Mouse (Mus musculus): ENCODE measurements around the gene Scoc. TPM values are rescaled to one million over a fixed set of nuclear protein-coding genes. Genes with fewer than 3 reads are reported as not detected.

Gene Scoc
- polyA plus RNA-seq (2014; fragmentation: Nextera tagmentation; extraction: Ambion mirVana): 83.3 and 91.0 TPM in 2 replicates

- H3K4me2 ChIP-seq: no peak within 1 kb of the TSS
- WGBS: 78% methylated on average over 14 of the region's 14 CpGs
- no peak for DNase-seq (ENCODE audit: low spot score)
- H3K9ac ChIP-seq (ENCODE audit: low read depth, low read length): no peak within 1 kb of the TSS
- no peak within 1 kb of the TSS for H3K27ac ChIP-seq (ENCODE audit: low read depth, low read length)
- H3K4me1 ChIP-seq (replicated peaks; ENCODE audit: control insufficient read depth, insufficient read depth, low read length): no peaks in the 10 kb centered on the region
- H3K36me3 ChIP-seq (ENCODE audit: control insufficient read depth, insufficient read depth, low read length): no peaks in the 10 kb centered on the region
- no peaks in the 10 kb centered on the region for H3K27me3 ChIP-seq (replicated peaks; ENCODE audit: control insufficient read depth, insufficient read depth, low read length)
- no peaks in the 10 kb centered on the region for H3K9me3 ChIP-seq (ENCODE audit: control insufficient read depth, low read length)
- no peak within 1 kb of the TSS for H3K4me3 ChIP-seq (ENCODE audit: low read depth, low read length)
- ATAC-seq (replicated peaks; ENCODE audit: low FRiP score): no peak
Observed at GRCm38 (mm10) chr8:83458222-83458621, at the start of gene Scoc. TSS of gene Scoc (minus strand) at chr8:83458391.

GRCm38 (mm10) chr8:83459606-83460005 lies 1.4 kb upstream of the Scoc start:
- Histone ChIP-seq H3K9ac (ENCODE audit: low read depth, low read length) (no peak overlapping the region), H3K4me2 (no peak overlapping the region), H3K27ac (ENCODE audit: low read depth, low read length) (no peak overlapping the region), H3K4me3 (ENCODE audit: low read depth, low read length) (no peak overlapping the region), H3K36me3 (ENCODE audit: control insufficient read depth, insufficient read depth, low read length) (no peaks in the 10 kb centered on the region), H3K4me1 (replicated peaks; ENCODE audit: control insufficient read depth, insufficient read depth, low read length) (no peaks in the 10 kb centered on the region), H3K27me3 (replicated peaks; ENCODE audit: control insufficient read depth, insufficient read depth, low read length) (no peaks in the 10 kb centered on the region), H3K9me3 (ENCODE audit: control insufficient read depth, low read length) (no peaks in the 10 kb centered on the region)
- ATAC-seq (replicated peaks; ENCODE audit: low FRiP score) (no peak), DNase-seq (ENCODE audit: low spot score) (no peak)
- 52% methylated on average over 3 of the region's 3 CpGs for WGBS

- ATAC-seq (replicated peaks; ENCODE audit: low FRiP score) (no peak), DNase-seq (ENCODE audit: low spot score) (no peak)
- Histone ChIP-seq H3K4me3 (ENCODE audit: low read depth, low read length) (no peak overlapping the region), H3K36me3 (ENCODE audit: control insufficient read depth, insufficient read depth, low read length) (no peaks in the 10 kb centered on the region), H3K27ac (ENCODE audit: low read depth, low read length) (no peak overlapping the region), H3K4me2 (no peak overlapping the region), H3K9ac (ENCODE audit: low read depth, low read length) (no peak overlapping the region), H3K9me3 (ENCODE audit: control insufficient read depth, low read length) (no peaks in the 10 kb centered on the region), H3K4me1 (replicated peaks; ENCODE audit: control insufficient read depth, insufficient read depth, low read length) (no peaks in the 10 kb centered on the region), H3K27me3 (replicated peaks; ENCODE audit: control insufficient read depth, insufficient read depth, low read length) (no peaks in the 10 kb centered on the region)
- WGBS: 73% methylated on average over 6 of the region's 6 CpGs
Observed at GRCm38 (mm10) chr8:83457121-83457520, 1.1 kb downstream of the Scoc start.

GRCm38 (mm10) chr8:83451056-83451455 lies 7.1 kb downstream of the Scoc start:
- ATAC-seq (replicated peaks; ENCODE audit: low FRiP score) (peak; percentile 41; the same call in 1 of the 2 replicates), DNase-seq (ENCODE audit: low spot score) (no peak)
- WGBS: 15% methylated on average over 3 of the region's 3 CpGs
- Histone ChIP-seq H3K4me2 (no peak overlapping the region), H3K27ac (ENCODE audit: low read depth, low read length) (no peak overlapping the region), H3K27me3 (replicated peaks; ENCODE audit: control insufficient read depth, insufficient read depth, low read length) (no peaks in the 10 kb centered on the region), H3K9me3 (ENCODE audit: control insufficient read depth, low read length) (no peaks in the 10 kb centered on the region), H3K9ac (ENCODE audit: low read depth, low read length) (no peak overlapping the region), H3K4me1 (replicated peaks; ENCODE audit: control insufficient read depth, insufficient read depth, low read length) (no peaks in the 10 kb centered on the region), H3K36me3 (ENCODE audit: control insufficient read depth, insufficient read depth, low read length) (no peaks in the 10 kb centered on the region), H3K4me3 (ENCODE audit: low read depth, low read length) (no peak overlapping the region)

- no peak for ATAC-seq (replicated peaks; ENCODE audit: low FRiP score)
- Histone ChIP-seq H3K4me1 (replicated peaks; ENCODE audit: control insufficient read depth, insufficient read depth, low read length) (no peaks in the 10 kb centered on the region), H3K4me3 (ENCODE audit: low read depth, low read length) (no peak overlapping the region), H3K9ac (ENCODE audit: low read depth, low read length) (no peak overlapping the region), H3K27ac (ENCODE audit: low read depth, low read length) (no peak overlapping the region), H3K4me2 (no peak overlapping the region), H3K9me3 (ENCODE audit: control insufficient read depth, low read length) (no peaks in the 10 kb centered on the region), H3K27me3 (replicated peaks; ENCODE audit: control insufficient read depth, insufficient read depth, low read length) (no peaks in the 10 kb centered on the region), H3K36me3 (ENCODE audit: control insufficient read depth, insufficient read depth, low read length) (no peaks in the 10 kb centered on the region)
- no peak for DNase-seq (ENCODE audit: low spot score)
- 54% methylated on average over 1 of the region's 1 CpGs for WGBS
Observed at GRCm38 (mm10) chr8:83449960-83450359, 8.2 kb downstream of the Scoc start.

GRCm38 (mm10) chr8:83443052-83443400 lies 15.2 kb downstream of the Scoc start:
- Histone ChIP-seq H3K9ac (ENCODE audit: low read depth, low read length) (peak overlapping the region; percentile 50; the same call in 1 of the 2 replicates), H3K27ac (ENCODE audit: low read depth, low read length) (peak overlapping the region; percentile 38; the same call in 1 of the 2 replicates), H3K4me3 (ENCODE audit: low read depth, low read length) (peak overlapping the region; percentile 78), H3K4me1 (replicated peaks; ENCODE audit: control insufficient read depth, insufficient read depth, low read length) (peaks cover 5% of the 10 kb centered on the region; the same call in 1 of the 2 replicates), H3K9me3 (ENCODE audit: control insufficient read depth, low read length) (no peaks in the 10 kb centered on the region), H3K27me3 (replicated peaks; ENCODE audit: control insufficient read depth, insufficient read depth, low read length) (no peaks in the 10 kb centered on the region), H3K4me2 (peak overlapping the region; percentile 73), H3K36me3 (ENCODE audit: control insufficient read depth, insufficient read depth, low read length) (0 out of 2 replicates have a peak, but pooled peaks cover 3% of the 10 kb centered on the region)
- ATAC-seq (replicated peaks; ENCODE audit: low FRiP score) (no peak), DNase-seq (ENCODE audit: low spot score) (no peak)
- 33% methylated on average over 5 of the region's 5 CpGs for WGBS

GRCm38 (mm10) chr8:83442243-83443051 lies 15.7 kb downstream of the Scoc start:
- Histone ChIP-seq H3K9ac (ENCODE audit: low read depth, low read length) (peak overlapping the region; percentile 92), H3K36me3 (ENCODE audit: control insufficient read depth, insufficient read depth, low read length) (0 out of 2 replicates have a peak, but pooled peaks cover 3% of the 10 kb centered on the region), H3K27ac (ENCODE audit: low read depth, low read length) (peak overlapping the region; percentile 81), H3K27me3 (replicated peaks; ENCODE audit: control insufficient read depth, insufficient read depth, low read length) (no peaks in the 10 kb centered on the region), H3K4me1 (replicated peaks; ENCODE audit: control insufficient read depth, insufficient read depth, low read length) (peaks cover 5% of the 10 kb centered on the region; the same call in 1 of the 2 replicates), H3K9me3 (ENCODE audit: control insufficient read depth, low read length) (no peaks in the 10 kb centered on the region), H3K4me3 (ENCODE audit: low read depth, low read length) (peak overlapping the region; percentile 78), H3K4me2 (peak overlapping the region; percentile 73)
- DNase-seq (ENCODE audit: low spot score) (peak; percentile 96), ATAC-seq (replicated peaks; ENCODE audit: low FRiP score) (peak; percentile 100)
- WGBS: under 1% methylated on average over 63 of the region's 64 CpGs

- ATAC-seq (replicated peaks; ENCODE audit: low FRiP score) (peak; percentile 50; the same call in 1 of the 2 replicates), DNase-seq (ENCODE audit: low spot score) (no peak)
- H3K36me3 ChIP-seq (ENCODE audit: control insufficient read depth, insufficient read depth, low read length): peaks cover 4% of the 10 kb centered on the region; the same call in 1 of the 2 replicates
- no peaks in the 10 kb centered on the region for H3K27me3 ChIP-seq (replicated peaks; ENCODE audit: control insufficient read depth, insufficient read depth, low read length)
- H3K9me3 ChIP-seq (ENCODE audit: control insufficient read depth, low read length): no peaks in the 10 kb centered on the region
- H3K4me2 ChIP-seq: peak overlapping the region; percentile 73
- H3K27ac ChIP-seq (ENCODE audit: low read depth, low read length): peak overlapping the region; percentile 81
- H3K4me3 ChIP-seq (ENCODE audit: low read depth, low read length): peak overlapping the region; percentile 78
- peak overlapping the region; percentile 92 for H3K9ac ChIP-seq (ENCODE audit: low read depth, low read length)
- 2% methylated on average over 29 of the region's 29 CpGs for WGBS
- H3K4me1 ChIP-seq (replicated peaks; ENCODE audit: control insufficient read depth, insufficient read depth, low read length): peaks cover 5% of the 10 kb centered on the region; the same call in 1 of the 2 replicates
Observed at GRCm38 (mm10) chr8:83441656-83442242, 16.4 kb downstream of the Scoc start.
